ENCODE assay signal across 17 mouse cellular contexts in genomic region chr12:41274136-41274535, GRCm38 (mm10).
DNase-seq lines count a peak whose midpoint lies in the region; ATAC-seq lines count a peak whose summit lies in the region.
"Had no signal": no experiment of that assay in that cellular context is flagged by ENCODE, and none has a peak within 500 bp of the region (broad histone marks: within the 10 kb centered on the region; RNA-seq: fewer than 3 reads in every experiment).

No protein-coding gene starts in this region.

- H3K4me1 ChIP-seq in forebrain, embryonic 12.5 days: no peaks in the 10 kb centered on the region
- H3K4me1 ChIP-seq in forebrain, embryonic 10.5 days: peaks cover 4% of the 10 kb centered on the region
- H3K4me1 ChIP-seq in hindbrain, embryonic 14.5 days (replicated peaks; ENCODE audit: control insufficient read depth, insufficient read depth, low read length): no peaks in the 10 kb centered on the region
- no peaks in the 10 kb centered on the region for H3K4me1 ChIP-seq in hindbrain, embryonic 16.5 days (ENCODE audit: control insufficient read depth, insufficient read depth, low read depth, low read length)
- H3K4me1 ChIP-seq in megakaryocyte, embryonic 14.5 days: peaks cover 7% of the 10 kb centered on the region
- no peaks in the 10 kb centered on the region for H3K4me1 ChIP-seq in embryonic facial prominence, embryonic 15.5 days
- H3K4me1 ChIP-seq: neural tube, embryonic 12.5 days had no signal

- H3K36me3 ChIP-seq in forebrain, embryonic 12.5 days (replicated peaks): no peaks in the 10 kb centered on the region
- H3K36me3 ChIP-seq in forebrain, embryonic 10.5 days (replicated peaks): no peaks in the 10 kb centered on the region
- no peaks in the 10 kb centered on the region for H3K36me3 ChIP-seq in hindbrain, embryonic 14.5 days (replicated peaks; ENCODE audit: control insufficient read depth, insufficient read depth)
- no peaks in the 10 kb centered on the region for H3K36me3 ChIP-seq in hindbrain, embryonic 16.5 days (ENCODE audit: control insufficient read depth, insufficient read depth, low read length)
- no peaks in the 10 kb centered on the region for H3K36me3 ChIP-seq in megakaryocyte, embryonic 14.5 days (replicated peaks; ENCODE audit: low read length)
- no peaks in the 10 kb centered on the region for H3K36me3 ChIP-seq in embryonic facial prominence, embryonic 15.5 days
- H3K36me3 ChIP-seq: neural tube, embryonic 12.5 days had no signal

- H3K4me3 ChIP-seq in forebrain, embryonic 12.5 days (replicated peaks): no peak overlapping the region
- H3K4me3 ChIP-seq in forebrain, embryonic 10.5 days: no peak overlapping the region
- H3K4me3 ChIP-seq in hindbrain, embryonic 14.5 days (replicated peaks; ENCODE audit: low read length): no peak overlapping the region
- H3K4me3 ChIP-seq in hindbrain, embryonic 16.5 days (ENCODE audit: low read length): no peak overlapping the region
- H3K4me3 ChIP-seq in megakaryocyte, embryonic 14.5 days (replicated peaks): peak overlapping the region; percentile 50
- no peak overlapping the region for H3K4me3 ChIP-seq in embryonic facial prominence, embryonic 15.5 days (replicated peaks)
- H3K4me3 ChIP-seq: neural tube, embryonic 12.5 days had no signal

- H3K4me2 ChIP-seq in forebrain, embryonic 12.5 days: no peak overlapping the region
- H3K4me2 ChIP-seq in hindbrain, embryonic 14.5 days (replicated peaks): no peak overlapping the region
- H3K4me2 ChIP-seq in hindbrain, embryonic 16.5 days (ENCODE audit: low read length): no peak overlapping the region
- H3K4me2 ChIP-seq in embryonic facial prominence, embryonic 15.5 days (replicated peaks): no peak overlapping the region
- H3K4me2 ChIP-seq: neural tube, embryonic 12.5 days had no signal

- no peak overlapping the region for H3K27ac ChIP-seq in forebrain, embryonic 12.5 days
- no peak overlapping the region for H3K27ac ChIP-seq in forebrain, embryonic 10.5 days
- H3K27ac ChIP-seq in hindbrain, embryonic 14.5 days: no peak overlapping the region
- H3K27ac ChIP-seq in hindbrain, embryonic 16.5 days (ENCODE audit: low read depth, low read length): no peak overlapping the region
- H3K27ac ChIP-seq in embryonic facial prominence, embryonic 15.5 days (replicated peaks): no peak overlapping the region
- H3K27ac ChIP-seq: hindbrain, postnatal 0 days; neural tube, embryonic 12.5 days; stomach, postnatal 0 days had no signal

- DNase-seq in forebrain, embryonic 10.5 days (ENCODE audit: extremely low spot score, low spot score): no peak
- peak; percentile 5 for DNase-seq in hindbrain, embryonic 14.5 days (ENCODE audit: low spot score)
- no peak for DNase-seq in urinary bladder, postnatal 14 days (ENCODE audit: low spot score)
- DNase-seq: cerebellum, adult 8-10 months; gastrocnemius, postnatal 14 days; heart, postnatal 10 days; lung, postnatal 14 days; right cerebral cortex, adult 18-20 months had no signal

- no peaks in the 10 kb centered on the region for H3K27me3 ChIP-seq in forebrain, embryonic 12.5 days
- H3K27me3 ChIP-seq in forebrain, embryonic 10.5 days (ENCODE audit: poor library complexity, severe bottlenecking): no peaks in the 10 kb centered on the region
- no peaks in the 10 kb centered on the region for H3K27me3 ChIP-seq in hindbrain, embryonic 14.5 days (ENCODE audit: control insufficient read depth, insufficient read depth, low read length)
- H3K27me3 ChIP-seq in hindbrain, embryonic 16.5 days (replicated peaks; ENCODE audit: control insufficient read depth, insufficient read depth, low read length): no peaks in the 10 kb centered on the region
- no peaks in the 10 kb centered on the region for H3K27me3 ChIP-seq in megakaryocyte, embryonic 14.5 days (replicated peaks)
- no peaks in the 10 kb centered on the region for H3K27me3 ChIP-seq in embryonic facial prominence, embryonic 15.5 days
- H3K27me3 ChIP-seq: neural tube, embryonic 12.5 days had no signal

- ATAC-seq in forebrain, embryonic 12.5 days (ENCODE audit: low FRiP score): 0 out of 2 replicates have a peak, but pooled peaks have one; percentile 53
- ATAC-seq in hindbrain, embryonic 14.5 days (ENCODE audit: low FRiP score): no peak
- no peak for ATAC-seq in hindbrain, embryonic 16.5 days
- no peak for ATAC-seq in megakaryocyte, adult 5-6 weeks (ENCODE audit: poor library complexity, severe bottlenecking)
- ATAC-seq in embryonic facial prominence, embryonic 15.5 days (ENCODE audit: insufficient number of reproducible peaks, low FRiP score, low TSS enrichment, low read depth): peak; percentile 2; the same call in 1 of the 2 replicates
- ATAC-seq: hindbrain, postnatal 0 days; intestine, postnatal 0 days had no signal

- H3K9ac ChIP-seq in forebrain, embryonic 12.5 days: no peak overlapping the region
- H3K9ac ChIP-seq in hindbrain, embryonic 14.5 days: no peak overlapping the region
- no peak overlapping the region for H3K9ac ChIP-seq in hindbrain, embryonic 16.5 days (ENCODE audit: low read depth, low read length)
- H3K9ac ChIP-seq in embryonic facial prominence, embryonic 15.5 days: no peak overlapping the region
- H3K9ac ChIP-seq: neural tube, embryonic 12.5 days had no signal

- WGBS in forebrain, embryonic 12.5 days: 95% methylated on average over 8 of the region's 8 CpGs
- 94% methylated on average over 8 of the region's 8 CpGs for WGBS in forebrain, embryonic 10.5 days
- WGBS in hindbrain, embryonic 14.5 days: 91% methylated on average over 8 of the region's 8 CpGs
- 83% methylated on average over 8 of the region's 8 CpGs for WGBS in hindbrain, embryonic 16.5 days
- 89% methylated on average over 8 of the region's 8 CpGs for WGBS in embryonic facial prominence, embryonic 15.5 days

- H3K9me3 ChIP-seq in forebrain, embryonic 12.5 days: no peaks in the 10 kb centered on the region
- H3K9me3 ChIP-seq in forebrain, embryonic 10.5 days: no peaks in the 10 kb centered on the region; the same call in 1 of the 2 replicates
- no peaks in the 10 kb centered on the region for H3K9me3 ChIP-seq in hindbrain, embryonic 14.5 days (ENCODE audit: control insufficient read depth, low read length)
- no peaks in the 10 kb centered on the region for H3K9me3 ChIP-seq in hindbrain, embryonic 16.5 days (ENCODE audit: control insufficient read depth, low read length)
- peaks cover 10% of the 10 kb centered on the region; the same call in 1 of the 2 replicates for H3K9me3 ChIP-seq in megakaryocyte, embryonic 14.5 days
- no peaks in the 10 kb centered on the region for H3K9me3 ChIP-seq in embryonic facial prominence, embryonic 15.5 days (replicated peaks)
- H3K9me3 ChIP-seq: neural tube, embryonic 12.5 days had no signal

Comparison
In these comparisons a context has a peak if more than half of its experiments do, and no peak if none do; other contexts are left out.
1. ATAC-seq: peak in forebrain, embryonic 12.5 days (single experiment) and embryonic facial prominence, embryonic 15.5 days (single experiment); none in hindbrain, embryonic 14.5 days (single experiment), hindbrain, embryonic 16.5 days (single experiment) and megakaryocyte, adult 5-6 weeks (single experiment).